Mouse (Mus musculus) embryonic facial prominence, embryonic 13.5 days (tissue): ENCODE data around the gene Lce1i. TPM values are rescaled to one million over a fixed set of nuclear protein-coding genes. Genes with fewer than 3 reads are reported as not detected.

ENCODE experiments used
- polyA plus RNA-seq: library from polyadenylated mRNA; unstranded; fragments of >200 nt; fragmentation: Nextera tagmentation; extraction: Ambion mirVana; gene quantifications from 2 replicates; pipeline ENCODE4 v1.2.1, GENCODE M21; 2015

The Lce1i gene
- polyA plus RNA-seq, 1 experiment from 2014 or later = not detected

Other genes with a start within 250 kb of the Lce1i start
- gene 2310046K23Rik, start 244.4 kb downstream of the Lce1i start, polyA plus RNA-seq = not detected in 2 replicates
- 0.14 TPM in 1 of 2 replicates, not detected in the other for gene Ivl, start 205.2 kb downstream of the Lce1i start, polyA plus RNA-seq
- not detected in 2 replicates for gene Smcp, start 189.9 kb downstream of the Lce1i start, polyA plus RNA-seq
- not detected in 2 replicates for gene 2210017I01Rik, start 171.4 kb downstream of the Lce1i start, polyA plus RNA-seq
- not detected in 2 replicates for gene Lce6a, start 157.2 kb downstream of the Lce1i start, polyA plus RNA-seq
- not detected in 2 replicates for gene Lce1a1, start 130.6 kb downstream of the Lce1i start, polyA plus RNA-seq
- not detected in 2 replicates for gene Lce1b, start 122.0 kb downstream of the Lce1i start, polyA plus RNA-seq
- gene Lce1a2, start 108.6 kb downstream of the Lce1i start, polyA plus RNA-seq = not detected in 2 replicates
- not detected in 2 replicates for gene Lce1c, start 99.7 kb downstream of the Lce1i start, polyA plus RNA-seq
- not detected in 2 replicates for gene Lce1d, start 91.7 kb downstream of the Lce1i start, polyA plus RNA-seq
- not detected in 2 replicates for gene Lce1e, start 69.8 kb downstream of the Lce1i start, polyA plus RNA-seq
- gene Lce1f, start 58.5 kb downstream of the Lce1i start, polyA plus RNA-seq = not detected in 2 replicates
- not detected in 2 replicates for gene Gm38119, start 39.8 kb downstream of the Lce1i start, polyA plus RNA-seq
- not detected in 2 replicates for gene Lce1g, start 26.6 kb downstream of the Lce1i start, polyA plus RNA-seq
- not detected in 2 replicates for gene Lce1h, start 13.8 kb downstream of the Lce1i start, polyA plus RNA-seq
- not detected in 2 replicates for gene Lce1j, start 11.6 kb upstream of the Lce1i start, polyA plus RNA-seq
- not detected in 2 replicates for gene Lce1k, start 29.0 kb upstream of the Lce1i start, polyA plus RNA-seq
- not detected in 2 replicates for gene Kprp, start 48.3 kb upstream of the Lce1i start, polyA plus RNA-seq
- not detected in 2 replicates for gene Lce1l, start 72.4 kb upstream of the Lce1i start, polyA plus RNA-seq
- gene 2310050C09Rik, start 91.3 kb upstream of the Lce1i start, polyA plus RNA-seq = not detected in 2 replicates
- 0.42 TPM in 1 of 2 replicates, not detected in the other for gene Lce3a, start 147.3 kb upstream of the Lce1i start, polyA plus RNA-seq
- not detected in 2 replicates for gene Lce3b, start 154.1 kb upstream of the Lce1i start, polyA plus RNA-seq
- gene Lce3c, start 165.6 kb upstream of the Lce1i start, polyA plus RNA-seq = not detected in 2 replicates
- not detected in 2 replicates for gene Lce3d, start 178.5 kb upstream of the Lce1i start, polyA plus RNA-seq
- not detected in 2 replicates for gene Lce3e, start 188.2 kb upstream of the Lce1i start, polyA plus RNA-seq
- not detected in 2 replicates for gene Lce3f, start 213.3 kb upstream of the Lce1i start, polyA plus RNA-seq
- gene Crct1, start 236.8 kb upstream of the Lce1i start, polyA plus RNA-seq = 0.65 and 0.91 TPM in 2 replicates
- gene Lce1m, start 240.2 kb upstream of the Lce1i start, polyA plus RNA-seq = not detected in 2 replicates